Mouse (Mus musculus): Measurements from ENCODE around the gene 6430548M08Rik. TPM values are rescaled to one million over a fixed set of nuclear protein-coding genes. Genes with fewer than 3 reads are reported as not detected.

Gene 6430548M08Rik
- polyA plus RNA-seq, 1 experiment from 2014 or later, result 36.8 TPM

GRCm38 (mm10) chr8:120084783-120085182, 29.2 kb upstream of the 6430548M08Rik start:
- H3K4me1 ChIP-seq (replicated peaks), result no peaks in the 10 kb centered on the region
- H3K9ac ChIP-seq, result no peak overlapping the region
- no peak overlapping the region for H3K27ac ChIP-seq (replicated peaks)
- H3K27me3 ChIP-seq, result no peaks in the 10 kb centered on the region
- H3K4me3 ChIP-seq, result no peak overlapping the region
- H3K36me3 ChIP-seq, result peaks cover 61% of the 10 kb centered on the region
- H3K4me2 ChIP-seq, result no peak overlapping the region
- no peak for ATAC-seq (ENCODE audit: low FRiP score, low read depth)
- H3K9me3 ChIP-seq, result no peaks in the 10 kb centered on the region
- WGBS, result 93% methylated on average over 8 of the region's 8 CpGs

- Histone ChIP-seq H3K9ac (no peak overlapping the region), H3K4me3 (no peak overlapping the region), H3K27ac (replicated peaks) (no peak overlapping the region), H3K4me1 (replicated peaks) (no peaks in the 10 kb centered on the region), H3K27me3 (no peaks in the 10 kb centered on the region), H3K4me2 (no peak overlapping the region), H3K9me3 (no peaks in the 10 kb centered on the region), H3K36me3 (peaks cover 64% of the 10 kb centered on the region)
- no peak for ATAC-seq (ENCODE audit: low FRiP score, low read depth)
- WGBS, result 77% methylated on average over 7 of the region's 7 CpGs
Observed at GRCm38 (mm10) chr8:120089511-120089910, 24.4 kb upstream of the 6430548M08Rik start.

- H3K27me3 ChIP-seq, result no peaks in the 10 kb centered on the region
- H3K4me1 ChIP-seq (replicated peaks), result no peaks in the 10 kb centered on the region
- H3K9me3 ChIP-seq, result no peaks in the 10 kb centered on the region
- ATAC-seq (ENCODE audit: low FRiP score, low read depth), result no peak
- no peak overlapping the region for H3K9ac ChIP-seq
- H3K4me2 ChIP-seq, result no peak overlapping the region
- H3K36me3 ChIP-seq, result peaks cover 49% of the 10 kb centered on the region
- H3K4me3 ChIP-seq, result no peak overlapping the region
- H3K27ac ChIP-seq (replicated peaks), result no peak overlapping the region
- 100% methylated on average over 2 of the region's 3 CpGs for WGBS
Observed at GRCm38 (mm10) chr8:120091032-120091431, 22.9 kb upstream of the 6430548M08Rik start.

- Histone ChIP-seq H3K27ac (replicated peaks) (no peak overlapping the region), H3K4me3 (no peak overlapping the region), H3K36me3 (peaks cover 33% of the 10 kb centered on the region), H3K9ac (no peak overlapping the region), H3K4me2 (no peak overlapping the region), H3K4me1 (replicated peaks) (0 out of 2 replicates have a peak, but pooled peaks cover 4% of the 10 kb centered on the region), H3K27me3 (no peaks in the 10 kb centered on the region), H3K9me3 (no peaks in the 10 kb centered on the region)
- ATAC-seq (ENCODE audit: low FRiP score, low read depth), result no peak
- 93% methylated on average over 3 of the region's 3 CpGs for WGBS
Observed at GRCm38 (mm10) chr8:120093103-120093502, 20.8 kb upstream of the 6430548M08Rik start.

GRCm38 (mm10) chr8:120094801-120095200, 19.2 kb upstream of the 6430548M08Rik start:
- Histone ChIP-seq H3K4me3 (no peak overlapping the region), H3K36me3 (peaks cover 26% of the 10 kb centered on the region), H3K27me3 (no peaks in the 10 kb centered on the region), H3K4me2 (no peak overlapping the region), H3K9me3 (no peaks in the 10 kb centered on the region), H3K9ac (no peak overlapping the region), H3K27ac (replicated peaks) (no peak overlapping the region), H3K4me1 (replicated peaks) (peaks cover 14% of the 10 kb centered on the region)
- 87% methylated on average over 10 of the region's 10 CpGs for WGBS
- ATAC-seq (ENCODE audit: low FRiP score, low read depth), result no peak

- Histone ChIP-seq H3K4me1 (replicated peaks) (peaks cover 22% of the 10 kb centered on the region), H3K4me3 (no peak overlapping the region), H3K4me2 (no peak overlapping the region), H3K27ac (replicated peaks) (no peak overlapping the region), H3K9ac (no peak overlapping the region), H3K36me3 (peaks cover 13% of the 10 kb centered on the region), H3K27me3 (no peaks in the 10 kb centered on the region), H3K9me3 (no peaks in the 10 kb centered on the region)
- 87% methylated on average over 2 of the region's 2 CpGs for WGBS
- ATAC-seq (ENCODE audit: low FRiP score, low read depth), result no peak
Observed at GRCm38 (mm10) chr8:120096486-120096885, 17.5 kb upstream of the 6430548M08Rik start.

- peak; percentile 52; the same call in 1 of the 2 replicates for ATAC-seq (ENCODE audit: low FRiP score, low read depth)
- Histone ChIP-seq H3K9me3 (no peaks in the 10 kb centered on the region), H3K36me3 (no peaks in the 10 kb centered on the region), H3K27me3 (no peaks in the 10 kb centered on the region), H3K4me3 (peak overlapping the region; percentile 95), H3K9ac (peak overlapping the region; percentile 86), H3K27ac (replicated peaks) (peak overlapping the region; percentile 95), H3K4me2 (peak overlapping the region; percentile 71), H3K4me1 (replicated peaks) (peaks cover 40% of the 10 kb centered on the region)
- 7% methylated on average over 23 of the region's 25 CpGs for WGBS
Observed at GRCm38 (mm10) chr8:120100388-120101067, 13.4 kb upstream of the 6430548M08Rik start.

- Histone ChIP-seq H3K4me2 (peak within 1 kb of the TSS; percentile 71), H3K27me3 (no peaks in the 10 kb centered on the region), H3K9ac (peak within 1 kb of the TSS; percentile 86), H3K4me3 (peak within 1 kb of the TSS; percentile 95), H3K27ac (replicated peaks) (peak within 1 kb of the TSS; percentile 95), H3K4me1 (replicated peaks) (peaks cover 40% of the 10 kb centered on the region), H3K36me3 (no peaks in the 10 kb centered on the region), H3K9me3 (no peaks in the 10 kb centered on the region)
- peak; percentile 85 for ATAC-seq (ENCODE audit: low FRiP score, low read depth)
- WGBS, result under 1% methylated on average over 82 of the region's 88 CpGs
Observed at GRCm38 (mm10) chr8:120101068-120101972, 12.6 kb upstream of the 6430548M08Rik start, which contains the start of gene Zdhhc7. Gene Zdhhc7 (minus strand): TSS chr8:120101482.

GRCm38 (mm10) chr8:120103916-120104315, 10.0 kb upstream of the 6430548M08Rik start:
- 91% methylated on average over 9 of the region's 9 CpGs for WGBS
- H3K27ac ChIP-seq (replicated peaks), result 0 out of 2 replicates have a peak overlapping the region, but pooled peaks have one; percentile 6

GRCm38 (mm10) chr8:120104721-120105272, 9.2 kb upstream of the 6430548M08Rik start:
- peaks cover 26% of the 10 kb centered on the region for H3K4me1 ChIP-seq (replicated peaks)
- no peaks in the 10 kb centered on the region for H3K9me3 ChIP-seq
- no peaks in the 10 kb centered on the region for H3K36me3 ChIP-seq
- H3K9ac ChIP-seq, result no peak overlapping the region
- no peak overlapping the region for H3K4me2 ChIP-seq
- H3K27me3 ChIP-seq, result no peaks in the 10 kb centered on the region
- no peak overlapping the region for H3K27ac ChIP-seq (replicated peaks)
- ATAC-seq (ENCODE audit: low FRiP score, low read depth), result no peak
- 64% methylated on average over 9 of the region's 9 CpGs for WGBS
- H3K4me3 ChIP-seq, result no peak overlapping the region

More at GRCm38 (mm10) chr8:120103916-120104315, 10.0 kb upstream of the 6430548M08Rik start:
- Histone ChIP-seq H3K27me3 (no peaks in the 10 kb centered on the region), H3K4me2 (0 out of 2 replicates have a peak overlapping the region, but pooled peaks have one; percentile 2), H3K9me3 (no peaks in the 10 kb centered on the region), H3K4me1 (replicated peaks) (peaks cover 31% of the 10 kb centered on the region), H3K36me3 (no peaks in the 10 kb centered on the region), H3K4me3 (no peak overlapping the region), H3K9ac (no peak overlapping the region)
- no peak for ATAC-seq (ENCODE audit: low FRiP score, low read depth)

- no peaks in the 10 kb centered on the region for H3K36me3 ChIP-seq
- no peak overlapping the region for H3K9ac ChIP-seq
- H3K4me3 ChIP-seq, result no peak overlapping the region
- ATAC-seq (ENCODE audit: low FRiP score, low read depth), result no peak
- no peaks in the 10 kb centered on the region for H3K9me3 ChIP-seq
- H3K4me2 ChIP-seq, result no peak overlapping the region
- no peaks in the 10 kb centered on the region for H3K27me3 ChIP-seq
- H3K27ac ChIP-seq (replicated peaks), result no peak overlapping the region
- 65% methylated on average over 3 of the region's 3 CpGs for WGBS
- peaks cover 7% of the 10 kb centered on the region for H3K4me1 ChIP-seq (replicated peaks)
Observed at GRCm38 (mm10) chr8:120109149-120109548, 4.8 kb upstream of the 6430548M08Rik start.

- WGBS, result 88% methylated on average over 4 of the region's 4 CpGs
- no peak overlapping the region for H3K4me3 ChIP-seq
- no peak for ATAC-seq (ENCODE audit: low FRiP score, low read depth)
- no peak overlapping the region for H3K9ac ChIP-seq
- no peaks in the 10 kb centered on the region for H3K36me3 ChIP-seq
- peaks cover 18% of the 10 kb centered on the region for H3K4me1 ChIP-seq (replicated peaks)
- H3K9me3 ChIP-seq, result no peaks in the 10 kb centered on the region
- no peaks in the 10 kb centered on the region; the same call in 1 of the 2 replicates for H3K27me3 ChIP-seq
- H3K4me2 ChIP-seq, result no peak overlapping the region
- H3K27ac ChIP-seq (replicated peaks), result no peak overlapping the region
Observed at GRCm38 (mm10) chr8:120110966-120111365, 3.0 kb upstream of the 6430548M08Rik start.
